Mouse (Mus musculus): ENCODE measurements around the gene Ccdc172. TPM values are rescaled to one million over a fixed set of nuclear protein-coding genes. Genes with fewer than 3 reads are reported as not detected.

The Ccdc172 gene
- polyA plus RNA-seq (2017; shearing (Covaris generic)) = not detected

GRCm38 (mm10) chr19:58511818-58512217 lies at the start of gene Ccdc172:
TSS of gene Ccdc172 (plus strand) at chr19:58511993.
- no peak for ATAC-seq

GRCm38 (mm10) chr19:58463755-58464154 lies 48.0 kb upstream of the Ccdc172 start:
- no peak for ATAC-seq

- no peak for ATAC-seq
These were observed 43.5 kb upstream of the Ccdc172 start for GRCm38 (mm10) chr19:58468331-58468730.

- no peak for ATAC-seq
These were observed 42.4 kb upstream of the Ccdc172 start for GRCm38 (mm10) chr19:58469421-58469820.

- no peak for ATAC-seq
These were observed 37.5 kb upstream of the Ccdc172 start for GRCm38 (mm10) chr19:58474251-58474650.

GRCm38 (mm10) chr19:58482373-58482977 lies 29.3 kb upstream of the Ccdc172 start:
- ATAC-seq = no peak

- ATAC-seq = no peak
These were observed 25.1 kb upstream of the Ccdc172 start for GRCm38 (mm10) chr19:58486686-58487085.

- ATAC-seq = no peak
These were observed 14.7 kb upstream of the Ccdc172 start for GRCm38 (mm10) chr19:58497106-58497505.

GRCm38 (mm10) chr19:58499420-58499966 lies 12.3 kb upstream of the Ccdc172 start:
- no peak for ATAC-seq

- no peak for ATAC-seq
These were observed 11.7 kb upstream of the Ccdc172 start for GRCm38 (mm10) chr19:58500049-58500448.

GRCm38 (mm10) chr19:58521696-58522095 lies 9.9 kb downstream of the Ccdc172 start:
- ATAC-seq = no peak

GRCm38 (mm10) chr19:58523736-58524394 lies 12.1 kb downstream of the Ccdc172 start:
- ATAC-seq = no peak

- no peak for ATAC-seq
These were observed 13.9 kb downstream of the Ccdc172 start for GRCm38 (mm10) chr19:58525457-58526239.

- no peak for ATAC-seq
These were observed 21.3 kb downstream of the Ccdc172 start for GRCm38 (mm10) chr19:58533077-58533476.

GRCm38 (mm10) chr19:58536691-58537090 lies 24.9 kb downstream of the Ccdc172 start:
- no peak for ATAC-seq

GRCm38 (mm10) chr19:58540396-58540795 lies 28.6 kb downstream of the Ccdc172 start:
- no peak for ATAC-seq

- ATAC-seq = no peak
These were observed 36.6 kb downstream of the Ccdc172 start for GRCm38 (mm10) chr19:58548367-58548766.

GRCm38 (mm10) chr19:58550489-58550888 lies 38.7 kb downstream of the Ccdc172 start:
- no peak for ATAC-seq

- no peak for ATAC-seq
These were observed 39.1 kb downstream of the Ccdc172 start for GRCm38 (mm10) chr19:58550916-58551315.

GRCm38 (mm10) chr19:58554974-58555373 lies 43.2 kb downstream of the Ccdc172 start:
- ATAC-seq = no peak

- ATAC-seq = no peak
These were observed 46.6 kb downstream of the Ccdc172 start for GRCm38 (mm10) chr19:58558352-58558751.

- no peak for ATAC-seq
These were observed 50.6 kb downstream of the Ccdc172 start for GRCm38 (mm10) chr19:58562301-58562815.

- ATAC-seq = no peak
These were observed 59.8 kb downstream of the Ccdc172 start for GRCm38 (mm10) chr19:58571566-58571965.
